Mouse (Mus musculus): ENCODE data around the gene Olfml3.

Gene Olfml3

DNA sequence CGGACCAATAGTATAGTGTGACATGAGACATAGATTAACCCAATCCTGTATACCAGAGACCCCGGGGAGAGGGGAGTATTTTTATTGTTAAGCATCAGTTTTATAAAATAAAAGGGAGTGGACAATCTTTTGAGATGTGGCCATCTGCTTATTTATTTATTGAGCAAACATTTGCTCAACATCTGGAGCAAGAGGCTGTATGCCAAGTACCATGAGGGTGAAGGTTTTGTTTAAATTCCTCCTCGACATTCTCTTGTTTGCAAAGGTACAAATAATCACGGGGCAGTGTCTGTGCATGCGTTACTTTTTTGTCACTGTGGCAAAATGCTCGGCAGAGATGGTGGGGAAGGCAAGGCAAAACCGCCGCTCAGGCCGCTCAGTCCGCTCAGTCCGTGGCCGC lies 32.4 kb downstream of the Olfml3 start:
- DNase-seq (ENCODE audit: low read depth): no peak

DNA sequence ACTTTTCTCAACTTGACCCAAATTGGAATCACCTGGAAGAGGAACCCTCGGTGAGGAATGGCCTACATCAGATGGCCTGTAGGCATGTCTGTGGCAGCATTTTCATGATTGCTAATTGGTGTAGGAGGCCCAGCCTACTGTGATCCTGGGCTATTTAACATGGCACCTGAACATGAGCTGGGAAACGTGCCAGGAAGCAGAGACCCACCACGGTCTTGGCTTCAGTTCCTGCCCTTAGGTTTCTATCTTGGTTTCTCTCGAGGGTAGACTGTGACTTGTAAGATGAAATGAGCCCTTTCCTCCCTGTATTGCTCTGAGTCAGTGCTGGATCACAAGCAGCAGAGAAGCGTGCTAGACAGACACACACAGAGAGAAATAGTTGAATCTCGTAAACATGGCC lies 33.1 kb downstream of the Olfml3 start:
- no peak for DNase-seq (ENCODE audit: low read depth)

DNA sequence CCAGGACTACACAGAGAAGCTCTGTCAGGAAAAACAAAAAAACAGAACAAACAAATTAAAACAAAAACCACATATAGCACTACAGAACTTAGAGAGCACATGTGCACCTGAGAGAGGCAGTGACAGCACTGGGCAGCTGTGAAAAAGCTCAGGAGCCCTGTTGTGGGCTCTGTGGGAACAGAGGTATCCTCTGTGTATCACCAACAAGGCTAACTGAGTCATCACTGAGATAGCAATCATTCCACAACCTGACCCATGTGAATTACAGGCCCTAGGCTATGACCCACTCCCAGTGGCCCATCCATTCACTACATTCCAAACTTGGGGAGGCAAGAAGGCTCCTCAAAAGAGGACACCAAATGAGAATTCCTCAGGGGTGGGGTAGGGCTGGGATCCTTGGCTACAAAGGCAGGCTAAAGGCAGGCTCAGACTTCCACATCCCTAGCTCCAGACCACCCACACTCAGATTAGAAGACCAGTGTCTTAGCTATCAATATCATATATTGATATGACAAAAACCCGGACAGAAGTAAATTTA lies 41.3 kb downstream of the Olfml3 start:
- no peak for DNase-seq (ENCODE audit: low read depth)

DNA sequence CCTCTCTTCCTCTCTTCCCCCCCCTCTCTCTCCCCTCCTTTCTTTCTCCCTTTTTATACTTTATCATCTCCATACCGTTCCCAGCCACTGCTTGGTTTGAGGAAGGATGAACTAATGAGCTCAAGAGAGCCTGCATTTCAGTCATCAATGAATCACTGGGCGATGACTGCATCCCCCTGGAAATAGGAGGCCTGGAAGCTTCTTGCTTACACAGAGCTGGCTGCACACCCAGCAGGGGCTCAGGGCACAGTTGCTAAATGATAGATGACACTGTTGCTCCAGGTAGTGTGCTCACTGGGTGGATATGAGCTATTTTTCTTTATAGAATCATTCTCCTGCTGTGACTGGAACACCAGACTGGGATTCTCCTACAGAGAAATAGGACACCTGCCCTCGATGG lies 42.2 kb downstream of the Olfml3 start:
- DNase-seq (ENCODE audit: low read depth): no peak

DNA sequence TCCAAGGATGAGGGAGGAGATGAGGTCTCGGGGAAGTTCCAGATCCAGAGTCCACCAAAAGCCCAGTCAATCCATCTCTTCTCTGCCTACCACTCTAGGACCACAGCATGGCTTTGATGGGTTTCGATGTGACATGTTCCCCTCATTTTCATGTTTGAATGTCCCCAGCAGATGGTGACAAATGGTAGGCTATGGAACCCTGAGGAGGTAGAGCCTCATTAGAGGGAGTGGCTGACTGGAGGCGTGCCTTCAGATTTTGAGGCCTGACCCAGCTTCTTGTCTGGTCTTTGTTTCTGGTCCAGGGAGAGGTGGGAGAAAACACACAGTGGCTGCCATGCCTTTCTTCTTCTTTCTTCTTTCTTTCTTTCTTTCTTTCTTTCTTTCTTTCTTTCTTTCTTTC lies 47.3 kb downstream of the Olfml3 start:
- no peak for DNase-seq (ENCODE audit: low read depth)

DNA sequence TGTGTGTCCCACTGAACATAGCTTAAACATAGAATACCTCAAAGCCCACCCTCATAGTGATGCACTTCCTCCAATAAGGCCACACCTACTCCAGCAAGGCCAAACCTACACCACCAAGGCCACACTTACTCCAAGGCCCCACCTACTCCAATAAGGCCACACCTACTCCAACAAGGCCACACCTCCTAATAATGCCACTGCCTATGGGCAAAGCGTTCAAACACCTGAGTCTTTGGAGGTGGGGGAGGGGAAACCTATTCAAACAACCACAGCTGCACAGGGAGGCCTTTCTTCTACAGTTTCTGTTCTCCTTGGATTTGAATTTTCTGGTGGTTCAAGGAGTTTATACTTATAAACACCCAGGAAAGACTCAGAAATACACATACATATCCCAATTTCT lies 48.8 kb downstream of the Olfml3 start:
- DNase-seq (ENCODE audit: low read depth): no peak

DNA sequence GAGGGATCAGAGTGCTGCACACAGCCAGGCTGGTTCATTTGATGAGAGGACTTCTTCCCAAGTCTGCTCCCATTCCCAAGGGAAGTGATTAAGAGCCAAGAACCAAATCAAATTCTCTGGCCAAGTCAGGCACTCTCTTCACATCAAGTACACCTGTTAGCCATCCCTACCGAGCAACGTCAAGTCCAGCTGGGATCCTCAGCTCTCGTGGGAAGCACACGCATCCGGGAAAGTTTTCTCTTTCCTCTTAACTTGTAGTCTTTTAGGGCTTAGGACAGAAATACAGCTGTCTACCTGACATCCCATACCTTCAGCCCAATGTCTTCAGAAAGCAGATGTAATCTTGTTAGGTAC lies 53.9 kb downstream of the Olfml3 start:
- no peak for DNase-seq (ENCODE audit: low read depth)

DNA sequence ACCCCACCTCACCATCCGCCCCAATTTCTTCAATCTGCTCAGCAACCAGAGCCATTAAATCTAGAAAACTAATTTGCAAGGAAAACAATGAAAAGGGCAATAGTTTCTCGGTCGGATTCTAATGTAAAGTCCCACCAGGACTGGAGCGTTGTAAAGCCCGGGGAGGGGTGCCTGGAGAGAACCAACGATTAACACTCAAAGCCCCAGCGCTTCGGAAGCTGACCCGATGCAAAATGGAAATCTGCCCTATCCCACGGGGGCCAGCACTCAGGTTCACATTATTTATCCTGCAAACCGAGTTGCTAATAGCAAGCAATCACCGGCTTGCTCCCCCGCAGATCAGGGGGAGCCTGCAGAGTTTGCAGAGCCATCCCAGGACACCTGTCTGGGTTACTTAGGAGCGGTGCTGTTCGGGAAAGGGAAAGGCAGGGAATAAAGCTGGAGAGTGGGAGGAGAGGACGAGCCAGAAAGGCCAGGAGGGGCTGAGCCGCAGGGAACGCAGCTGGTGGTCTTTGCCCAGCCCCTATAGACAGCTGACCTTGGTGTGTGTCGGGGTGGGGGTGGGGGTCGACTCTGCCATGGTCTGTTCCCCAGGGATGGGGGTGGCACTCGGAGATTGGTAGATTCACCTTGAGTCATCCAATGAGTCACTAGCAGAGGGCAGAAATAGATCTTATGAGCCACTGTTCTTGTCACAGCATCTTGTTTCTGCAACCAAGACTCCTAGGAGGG lies 54.4 kb downstream of the Olfml3 start:
- DNase-seq (ENCODE audit: low read depth): no peak

DNA sequence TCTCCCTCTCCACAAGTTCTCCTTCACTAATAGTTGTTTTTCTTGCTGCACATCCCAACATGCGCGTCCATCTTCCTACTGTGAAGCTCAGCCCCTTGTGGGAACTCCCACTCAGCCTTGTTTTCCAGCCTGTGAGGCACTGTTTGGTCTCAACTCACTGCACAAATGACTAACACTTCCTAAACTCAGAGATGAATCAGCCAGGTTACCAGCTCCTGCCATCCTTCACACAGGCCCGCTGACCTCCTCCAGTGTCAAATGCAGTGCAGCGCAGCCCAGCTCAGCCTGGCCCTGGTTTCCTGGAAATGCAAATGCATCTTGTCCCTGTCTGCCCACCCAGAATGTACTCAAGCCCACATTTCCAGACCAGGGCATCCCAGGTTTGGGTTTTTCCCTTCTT lies 55.3 kb downstream of the Olfml3 start:
- no peak for DNase-seq (ENCODE audit: low read depth)

DNA sequence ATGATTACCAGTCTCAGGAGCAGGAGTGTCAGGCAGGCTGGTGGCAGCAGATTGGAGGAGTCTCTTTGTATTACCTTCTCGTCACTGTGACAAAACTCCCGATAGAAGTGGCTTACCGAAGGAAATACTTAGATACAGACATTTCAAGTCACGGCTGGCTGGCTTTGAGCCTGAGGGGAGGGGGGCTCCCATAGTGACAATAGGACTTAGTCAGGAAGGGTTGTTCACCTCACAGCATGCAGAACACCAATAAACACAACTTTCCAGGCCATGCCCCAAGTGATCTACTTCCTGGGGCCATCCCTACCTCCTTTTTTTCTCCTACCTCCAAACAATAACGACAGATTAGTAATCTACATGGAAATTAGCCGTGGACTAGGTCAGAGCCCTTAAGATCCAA lies 59.0 kb downstream of the Olfml3 start:
- no peak for DNase-seq (ENCODE audit: low read depth)

DNA sequence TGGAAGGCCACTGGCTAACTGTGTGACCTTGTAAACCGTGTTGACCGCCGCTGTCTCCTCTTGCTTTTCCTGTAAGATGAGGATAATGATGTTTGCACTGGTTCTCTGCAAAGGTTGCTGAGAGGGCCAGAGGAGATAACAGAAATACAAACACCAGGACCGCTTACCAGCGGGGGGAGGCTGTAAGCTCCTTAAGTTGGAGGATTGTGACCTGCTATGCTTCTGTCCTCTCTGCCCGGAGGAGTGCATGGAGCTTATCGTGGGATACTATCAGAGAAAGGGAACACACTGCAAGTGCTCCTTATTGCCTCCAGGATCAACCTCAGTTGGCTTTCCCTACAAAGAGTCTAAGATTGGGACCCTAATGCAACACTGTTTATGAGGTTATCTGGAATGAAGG lies 65.1 kb downstream of the Olfml3 start:
- no peak for DNase-seq (ENCODE audit: low read depth)

Data from fibroblast of lung, adult 2 months (primary cell).